Mouse (Mus musculus) A20 (cell line): Measurements from ENCODE around the gene Dgki.

Experiments
- DNase-seq: peaks from one replicate; pipeline ENCODE4 v3.0.0-alpha.2; 2011; ENCODE audit warnings: low read depth, low spot score

The Dgki gene

DNA sequence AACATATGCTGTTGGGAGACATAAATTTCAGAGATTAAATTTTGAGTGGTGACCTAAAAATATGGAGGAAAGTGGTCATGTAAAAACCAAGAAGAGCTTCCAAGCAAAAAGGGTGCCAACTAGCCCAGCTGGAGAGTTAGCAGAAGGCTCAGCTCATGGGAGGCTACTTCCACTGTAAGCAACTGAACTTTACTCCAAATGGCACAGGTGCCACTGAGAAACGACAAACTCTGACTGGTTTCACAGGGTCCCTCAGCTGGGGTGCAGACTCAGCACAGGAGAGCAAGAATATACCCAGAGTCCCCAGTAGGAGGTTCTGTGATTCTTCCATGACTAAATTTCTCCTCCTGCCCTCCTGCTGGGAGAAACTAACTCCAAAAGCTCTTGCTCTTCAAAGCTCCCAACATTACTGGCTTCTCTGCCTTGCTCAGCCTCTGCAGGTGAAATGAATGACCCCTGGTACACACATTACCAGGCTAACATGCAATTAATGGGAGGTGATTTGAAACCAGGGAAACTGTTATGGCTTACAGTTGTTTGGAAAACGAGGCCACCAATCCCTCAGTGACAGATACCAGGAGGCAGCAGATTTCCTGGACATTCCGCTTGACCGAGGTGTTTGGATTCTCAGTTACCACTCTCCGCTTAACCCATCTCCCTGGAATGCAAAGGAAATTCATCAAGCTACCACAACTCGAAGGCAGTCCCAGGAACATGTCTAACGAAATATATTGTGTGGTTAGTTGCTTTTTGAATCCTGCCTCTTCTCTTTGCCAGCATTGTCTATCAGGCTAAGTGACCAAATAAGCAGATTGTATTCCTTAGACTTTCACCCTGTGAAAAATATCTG lies 487.1 kb downstream of the Dgki start:
- DNase-seq = no peak

- DNase-seq = no peak
Observed at GRCm38 (mm10) chr6:36810448-36810847, 489.5 kb downstream of the Dgki start.

- no peak for DNase-seq
Observed at GRCm38 (mm10) chr6:36809747-36810285, 490.2 kb downstream of the Dgki start, which contains the start of gene Ptn. Gene Ptn (minus strand): TSS chr6:36810220.

GRCm38 (mm10) chr6:36809311-36809726 lies 490.7 kb downstream of the Dgki start:
- DNase-seq = no peak

DNA sequence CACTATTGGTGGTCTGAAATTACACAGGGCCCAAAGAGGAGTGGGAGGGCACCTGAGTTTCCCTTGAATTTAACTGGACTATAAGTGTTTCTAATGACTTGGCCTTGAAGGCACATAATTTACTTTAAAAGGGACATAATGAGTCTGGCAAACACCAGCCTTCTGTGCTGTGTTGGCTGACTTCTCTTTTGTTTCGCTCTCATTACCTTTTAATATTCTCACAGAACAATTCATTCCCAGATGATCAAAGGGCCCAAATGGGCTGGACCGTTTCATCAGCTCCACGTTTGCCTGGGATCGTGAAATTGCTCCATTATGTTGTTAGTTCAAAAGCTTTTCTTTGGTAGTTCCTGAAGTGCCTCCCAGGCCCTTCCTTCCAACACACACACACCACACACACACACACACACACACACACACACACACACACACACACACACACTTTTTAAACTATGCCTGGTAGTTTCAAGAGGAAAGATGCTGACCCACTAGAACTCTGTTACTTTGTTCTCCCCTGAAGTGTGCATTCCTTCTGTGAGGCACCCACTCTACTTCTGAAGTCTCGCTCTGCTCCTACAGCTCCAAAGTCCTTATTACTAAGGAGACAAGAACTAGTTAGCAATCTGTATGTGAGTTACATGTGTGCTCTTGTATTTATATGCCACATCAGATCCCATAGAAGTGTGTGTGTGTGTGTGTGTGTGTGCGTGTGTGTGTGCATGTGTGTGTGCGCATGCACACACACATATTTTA lies 491.5 kb downstream of the Dgki start:
- no peak for DNase-seq

DNA sequence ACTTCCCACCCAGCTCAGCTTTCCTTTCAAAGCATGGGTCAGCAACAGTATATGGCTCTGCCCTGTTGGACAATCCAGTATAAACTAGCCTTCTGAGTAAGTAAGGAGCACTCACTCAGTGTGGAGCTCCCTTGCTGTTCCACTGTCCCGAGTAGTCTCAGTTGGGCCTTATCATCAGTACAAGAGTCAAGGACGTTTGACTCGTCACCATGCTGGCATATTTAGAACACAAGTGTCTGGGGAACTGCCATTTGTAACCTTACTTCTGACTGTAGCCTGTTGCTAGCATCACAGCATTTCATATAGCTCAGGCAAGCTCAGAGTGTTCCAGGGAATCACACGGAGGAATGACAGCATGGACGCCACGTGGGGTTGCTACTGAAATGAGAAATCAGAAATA lies 493.1 kb downstream of the Dgki start:
- no peak for DNase-seq

DNA sequence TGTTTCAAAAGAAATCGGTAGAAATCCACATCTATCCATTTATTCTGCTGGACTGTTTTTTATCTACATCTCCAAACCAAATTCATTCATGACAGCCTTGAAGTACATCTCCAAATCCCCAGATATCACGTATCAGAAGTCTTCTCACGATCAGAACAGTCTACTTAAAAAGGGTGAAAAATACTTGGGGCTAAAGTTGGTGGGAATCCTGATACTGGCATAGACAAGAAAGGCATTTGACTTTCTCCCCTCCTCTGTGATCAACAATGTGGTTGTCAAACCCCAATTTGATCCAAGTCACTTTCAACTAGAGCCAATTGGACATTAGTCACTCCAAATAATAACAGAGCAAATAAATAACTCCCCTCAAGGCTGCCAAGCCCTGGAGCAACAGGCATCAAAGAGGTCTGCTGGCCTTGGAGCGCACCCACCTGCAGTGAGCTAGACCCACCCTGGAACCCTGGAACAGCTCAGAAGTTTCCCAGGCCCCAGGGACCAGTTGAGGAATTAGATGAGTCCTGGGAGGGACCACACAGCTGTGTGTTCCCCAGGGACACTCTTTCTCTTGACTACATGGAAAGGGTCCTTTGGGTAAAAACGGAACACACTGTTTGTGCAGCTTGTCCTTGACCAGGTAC lies 499.6 kb downstream of the Dgki start:
- DNase-seq = no peak

GRCm38 (mm10) chr6:36797066-36797655 lies 502.8 kb downstream of the Dgki start:
- no peak for DNase-seq
